Mouse (Mus musculus) layer of hippocampus, postnatal 14 days (tissue): Measurements from ENCODE around the gene Urad. TPM values are rescaled to one million over a fixed set of nuclear protein-coding genes. Genes with fewer than 3 reads are reported as not detected.

Experiments used
- DNase-seq, 2 experiments: peaks; one replicate each; pipeline ENCODE4 v3.0.0; 2021 to 2022; ENCODE audit warnings: low spot score in 2 of 2, mixed read lengths in 1 of 2
- total RNA-seq, 2 experiments: library from RNA; stranded (reverse); gene quantifications; 2 replicates each; pipeline ENCODE4 v1.2.3; 2021

The Urad gene
- total RNA-seq, 2 experiments from 2014 or later, result not detected

DNA sequence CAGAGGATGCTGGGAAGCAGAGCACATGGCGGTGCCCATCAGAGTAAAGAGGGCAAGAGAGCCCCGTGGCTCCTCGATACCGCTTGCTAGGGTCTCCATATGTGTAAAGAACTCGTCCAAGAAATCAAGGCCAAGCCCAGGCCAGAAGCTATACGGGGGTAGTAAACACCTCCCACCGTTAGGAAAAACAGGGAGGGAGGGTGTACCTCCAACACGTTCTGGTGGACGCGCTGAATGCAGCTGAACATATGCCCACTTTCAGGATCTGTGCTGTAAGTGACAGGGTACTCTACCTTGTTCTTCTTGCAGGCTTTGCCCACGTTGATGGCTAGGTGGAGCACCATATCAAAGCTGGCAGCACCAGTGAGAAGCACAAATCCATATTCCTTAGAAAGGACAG is 3.7 kb upstream of the Urad start:
- DNase-seq, result no peak

DNA sequence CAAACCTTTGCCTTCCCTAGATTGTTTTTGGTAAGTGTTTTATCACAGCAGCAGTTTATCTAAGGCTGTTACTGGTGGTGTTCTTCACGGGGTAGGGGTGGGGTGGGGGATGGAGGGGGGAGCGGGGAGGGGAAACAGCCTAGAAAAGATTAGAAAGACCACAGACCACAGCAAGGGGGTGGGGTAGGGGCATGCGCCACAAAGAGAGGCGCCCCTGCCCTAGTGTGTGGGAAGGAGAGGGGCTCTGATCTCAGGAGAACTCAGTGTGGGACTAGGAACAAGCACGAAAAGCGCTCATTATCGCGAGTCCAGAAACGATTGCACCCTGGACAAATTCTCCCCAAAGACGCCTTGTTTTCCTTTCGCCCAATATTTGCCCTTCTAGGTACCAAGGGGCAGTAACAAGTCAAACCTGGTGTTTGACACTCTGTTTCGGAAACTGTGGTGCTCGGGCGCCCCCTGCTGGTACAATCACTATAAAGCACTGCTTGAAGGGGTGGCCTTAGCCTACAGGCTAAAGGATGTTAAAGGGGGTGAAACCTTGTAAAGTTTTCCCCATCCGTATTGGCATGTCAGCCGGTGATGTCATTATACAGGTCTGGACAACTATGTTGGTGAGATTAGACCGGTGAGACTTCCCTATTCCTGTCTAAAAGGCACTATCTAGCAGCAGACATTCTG is 1.1 kb upstream of the Urad start:
- peak; percentile 39 to 55 for DNase-seq

DNA sequence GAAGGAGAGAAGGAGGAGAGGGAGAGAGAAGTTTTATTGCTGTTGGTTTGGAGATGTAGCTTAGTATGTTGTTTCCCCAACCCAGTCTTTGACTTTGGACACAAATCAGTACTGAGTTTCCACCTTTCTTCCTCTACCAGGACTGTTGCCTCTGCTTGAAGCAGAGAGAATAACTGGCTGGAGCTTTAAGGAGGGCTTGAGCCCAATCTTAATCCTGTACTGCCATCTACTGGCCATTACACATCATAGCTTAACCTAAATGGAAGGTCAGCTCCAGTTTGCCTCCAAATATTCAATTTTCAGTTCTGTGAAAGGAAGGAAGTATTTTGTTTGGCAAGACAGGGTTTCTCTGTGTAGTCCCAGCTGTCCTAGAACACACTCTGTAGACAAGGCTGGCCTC is 2.6 kb downstream of the Urad start:
- peak in 1 of 2 experiments; percentile 64 for DNase-seq

DNA sequence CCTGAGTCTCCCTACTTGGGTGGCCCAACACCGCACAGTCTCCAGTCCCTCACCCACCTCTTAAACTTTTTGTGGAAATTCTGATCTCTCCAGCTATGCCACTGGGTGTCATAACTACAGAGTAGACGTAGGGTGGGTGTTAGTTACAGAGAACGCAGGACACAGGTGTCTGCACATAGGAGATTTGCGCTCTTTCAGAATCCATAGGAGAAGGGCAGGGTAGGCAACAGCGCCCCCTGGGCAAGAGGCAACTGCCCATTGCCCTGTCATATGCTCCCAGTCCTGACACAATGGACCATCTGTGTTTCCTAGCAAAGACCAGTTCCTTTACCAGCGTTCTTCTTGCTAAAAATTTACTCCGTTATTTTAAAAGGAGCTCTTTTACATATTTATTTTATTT is 4.2 kb downstream of the Urad start:
- no peak for DNase-seq

DNA sequence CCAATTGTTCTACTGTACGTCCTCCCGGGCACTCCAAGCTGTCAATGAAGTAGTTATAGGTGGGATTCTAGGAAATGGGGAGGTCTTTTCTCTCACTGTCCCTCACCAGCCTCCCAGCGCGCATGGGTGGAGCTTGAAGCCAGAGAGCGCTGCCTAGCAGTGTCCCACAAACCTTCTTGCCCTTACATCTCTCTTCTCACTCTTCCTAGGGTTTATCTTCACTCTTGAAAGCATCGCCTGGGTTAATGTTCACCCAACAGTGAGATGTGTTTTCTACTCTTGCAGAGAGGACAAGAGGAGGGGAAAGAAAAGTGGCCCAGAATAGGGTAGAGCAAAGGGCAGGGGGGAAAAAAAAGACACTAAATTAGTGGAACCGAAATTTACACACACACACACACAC is 4.9 kb downstream of the Urad start:
- no peak for DNase-seq

DNA sequence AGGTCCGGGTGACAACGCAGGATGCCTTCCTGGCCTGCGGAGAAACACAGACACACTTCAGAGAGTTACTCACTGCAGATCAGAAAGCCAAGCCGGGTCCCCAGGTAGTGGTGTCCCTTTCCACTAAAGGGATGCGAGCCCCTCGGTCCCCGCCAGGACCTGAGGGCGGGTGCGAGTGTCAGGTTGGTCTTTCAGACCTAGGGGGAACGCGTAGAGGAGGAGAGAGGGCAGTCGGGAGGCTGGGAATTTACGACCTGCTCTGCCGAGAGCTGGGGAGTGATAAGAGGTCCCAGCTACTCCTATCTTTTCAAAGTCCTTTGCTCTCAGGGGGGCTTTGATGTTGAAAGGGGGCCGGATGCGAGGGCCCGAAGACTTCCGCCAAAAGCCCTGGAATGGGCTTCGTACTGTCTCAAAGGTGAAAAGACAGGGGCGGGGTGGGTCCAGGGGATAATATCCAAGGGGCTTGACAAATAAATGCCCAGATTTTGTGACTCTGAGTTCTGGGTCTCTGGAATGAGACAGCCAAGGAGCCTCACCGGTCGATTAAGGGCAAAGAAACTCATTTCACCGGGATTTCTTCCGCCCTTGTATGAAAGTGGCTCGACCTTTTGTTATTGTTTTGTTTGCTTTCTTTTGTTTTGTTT is 6.7 kb downstream of the Urad start:
- DNase-seq, result no peak

DNA sequence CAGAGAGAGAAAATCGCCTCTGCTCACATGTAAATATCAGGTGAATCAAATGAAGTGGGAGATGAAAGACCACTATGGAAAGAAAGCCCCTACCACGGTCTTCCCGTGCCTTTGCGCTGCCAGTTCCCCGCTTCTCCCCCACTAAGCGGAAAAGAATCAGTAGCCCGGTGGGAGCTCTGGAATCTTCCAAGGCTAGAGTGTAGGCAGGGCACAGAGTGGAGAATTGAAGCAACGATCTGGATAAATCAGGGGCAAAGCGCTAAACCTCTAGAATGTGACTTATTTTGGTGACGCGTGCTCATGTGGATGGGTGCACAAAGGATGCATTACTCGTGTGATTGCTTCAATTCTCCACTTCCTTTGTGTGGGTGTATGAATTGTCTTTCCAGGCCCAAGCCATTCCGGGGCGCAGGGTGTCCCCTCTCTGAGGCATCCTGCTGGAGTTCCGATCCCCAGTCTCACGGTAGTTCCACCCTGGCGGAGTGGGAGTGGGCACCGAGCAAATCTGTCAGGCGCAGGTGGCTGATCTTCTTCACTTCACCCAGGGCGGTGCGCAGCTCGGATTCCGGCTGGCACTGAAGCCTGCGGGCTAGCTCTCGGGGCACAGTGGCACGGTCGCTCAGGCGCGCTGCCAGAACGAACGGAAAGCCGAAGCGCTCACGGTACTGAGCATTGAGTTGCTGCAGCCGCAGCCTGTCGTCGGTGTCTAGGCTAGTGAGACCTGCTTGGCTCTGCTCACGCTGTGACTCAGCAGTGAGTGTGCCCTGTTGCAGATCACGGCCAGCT is 7.4 kb downstream of the Urad start:
- DNase-seq, result no peak

DNA sequence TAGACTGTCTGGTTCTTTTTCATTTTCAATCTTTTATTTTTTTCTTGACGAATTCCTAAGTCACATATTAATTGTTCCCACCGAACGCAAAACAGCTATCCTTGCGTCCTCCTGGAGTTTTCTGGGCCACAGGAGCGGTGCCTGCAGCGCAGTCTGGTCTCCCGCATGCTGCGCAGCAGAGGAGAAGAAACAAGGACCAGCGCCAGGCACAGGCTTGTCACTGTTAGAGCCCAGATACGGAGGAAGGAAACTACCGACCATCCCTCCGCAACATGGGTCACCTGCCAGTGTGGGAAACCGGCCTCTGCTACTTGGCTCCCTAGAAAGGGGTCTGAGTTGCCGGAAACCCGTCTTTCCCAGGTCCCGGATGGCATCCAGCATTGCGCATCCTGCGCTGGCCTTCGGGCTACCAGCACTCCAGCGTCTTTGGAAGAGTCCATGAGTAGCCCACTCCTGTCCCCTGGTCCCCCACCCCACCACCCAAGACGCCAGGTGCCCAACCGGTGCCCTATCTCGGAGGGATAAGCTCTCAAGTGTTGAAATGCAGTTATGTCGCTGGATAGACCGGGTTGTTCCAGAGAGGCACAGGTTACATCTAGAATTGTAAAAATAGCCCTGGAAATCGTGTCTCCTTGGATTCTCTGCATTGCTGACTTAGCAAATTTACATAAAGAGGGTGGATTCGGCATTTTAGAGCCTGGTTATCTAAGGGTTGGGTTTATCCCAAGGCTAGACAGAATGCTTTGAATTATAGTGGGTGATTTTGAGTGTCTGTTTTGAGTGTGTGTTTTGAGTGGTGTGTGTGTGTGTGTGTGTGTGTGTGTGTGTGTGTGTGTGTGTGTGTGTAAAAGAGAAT is 9.2 kb downstream of the Urad start:
- DNase-seq, result no peak

DNA sequence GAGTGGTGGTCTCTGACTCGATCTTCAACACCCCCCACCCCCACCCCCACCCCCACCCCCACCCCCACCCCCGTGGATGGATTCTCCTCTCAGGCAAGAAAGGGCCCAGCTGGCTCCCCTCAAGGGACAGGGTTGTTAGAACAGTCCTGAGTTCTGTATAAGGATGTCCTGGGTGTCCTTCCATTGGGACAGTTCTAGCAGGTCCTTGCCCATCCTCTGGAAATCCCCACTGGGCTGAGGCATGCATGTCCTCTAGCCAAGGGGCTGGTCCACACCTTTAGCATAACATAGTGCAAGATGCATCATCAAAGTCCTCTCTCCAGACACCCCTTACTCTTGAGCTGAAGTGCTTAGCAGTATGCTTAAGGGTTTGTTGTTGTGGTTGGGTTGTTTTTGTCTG is 12.5 kb downstream of the Urad start:
- DNase-seq, result no peak

DNA sequence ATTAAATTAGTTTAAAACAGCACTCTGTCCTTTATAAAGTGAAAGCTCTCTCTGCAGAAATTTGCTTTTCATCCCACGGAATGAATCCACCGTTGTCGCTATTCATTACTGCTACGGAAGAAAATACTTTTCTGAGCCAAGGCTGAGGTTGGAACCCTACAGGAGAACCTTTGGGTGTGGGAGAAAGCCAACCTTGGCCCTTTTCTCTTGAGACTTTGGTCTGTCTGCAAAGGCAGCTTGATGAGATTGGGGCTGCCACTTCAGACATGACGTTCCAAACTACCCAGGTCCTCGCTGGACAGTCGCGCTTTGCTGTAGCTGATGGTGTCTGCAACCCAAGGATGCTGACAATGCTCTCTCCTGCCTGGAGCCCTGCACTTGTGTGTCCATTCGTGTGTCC is 13.8 kb downstream of the Urad start:
- DNase-seq, result no peak

DNA sequence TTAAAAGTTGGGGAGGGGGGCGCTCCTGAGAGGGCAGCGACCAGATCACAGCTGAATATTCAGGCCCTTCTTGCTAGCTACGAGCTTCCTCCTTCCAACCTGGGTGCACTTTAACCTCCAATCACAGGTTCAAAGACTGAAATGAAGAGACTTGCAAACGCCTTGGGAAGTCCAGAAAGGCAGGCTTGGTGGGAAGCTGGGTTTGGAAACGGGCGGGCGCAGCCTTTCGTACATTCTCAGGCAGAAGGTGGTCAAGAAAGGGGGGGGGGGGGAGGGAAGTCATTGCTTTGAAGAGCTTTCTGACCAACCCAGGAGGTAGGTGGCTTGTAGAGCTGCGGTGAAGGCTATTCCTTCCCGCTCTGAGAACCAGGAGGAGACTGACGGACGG is 14.8 kb downstream of the Urad start:
- no peak for DNase-seq

DNA sequence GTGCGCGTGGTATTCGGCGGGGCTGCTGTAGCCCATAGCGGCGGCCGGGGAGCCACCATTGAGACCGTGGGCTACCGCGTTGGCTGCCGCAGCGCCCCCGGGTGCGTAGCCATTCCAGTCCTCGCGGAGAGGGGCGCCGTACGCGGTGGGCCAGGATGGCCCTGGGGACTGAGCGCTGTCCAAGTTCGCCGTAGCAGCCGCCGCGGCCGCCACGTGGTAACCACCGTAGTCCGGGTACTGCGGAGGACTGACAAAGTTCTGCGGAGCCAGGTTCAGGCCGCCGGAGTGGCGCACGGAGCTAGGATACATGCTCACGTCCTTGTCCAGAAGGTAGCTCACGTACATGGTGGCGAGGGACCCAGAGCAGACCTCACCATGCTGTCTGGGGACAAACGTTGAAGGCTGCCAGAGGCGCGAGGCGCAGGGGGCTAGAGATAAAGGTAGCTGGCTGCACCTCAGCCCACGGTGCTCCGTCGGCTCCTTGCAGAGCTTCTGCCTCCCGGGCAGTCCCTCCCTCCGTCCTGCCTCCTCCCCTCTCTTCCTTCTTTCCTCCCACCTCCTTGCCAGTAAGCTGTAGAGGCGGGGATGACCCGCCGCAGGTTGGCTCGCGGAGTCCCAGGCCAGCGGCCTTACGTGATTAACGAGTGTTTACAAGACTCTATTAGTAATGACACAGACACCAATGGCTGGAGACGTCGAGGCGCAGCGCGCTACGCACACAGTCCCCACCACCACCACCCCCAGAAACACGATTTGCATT is 15.4 kb downstream of the Urad start, which contains the start of gene Cdx2:
Gene Cdx2 (minus strand): TSS at position 633 of the 760 bp plus-strand sequence.
- DNase-seq, result no peak

DNA sequence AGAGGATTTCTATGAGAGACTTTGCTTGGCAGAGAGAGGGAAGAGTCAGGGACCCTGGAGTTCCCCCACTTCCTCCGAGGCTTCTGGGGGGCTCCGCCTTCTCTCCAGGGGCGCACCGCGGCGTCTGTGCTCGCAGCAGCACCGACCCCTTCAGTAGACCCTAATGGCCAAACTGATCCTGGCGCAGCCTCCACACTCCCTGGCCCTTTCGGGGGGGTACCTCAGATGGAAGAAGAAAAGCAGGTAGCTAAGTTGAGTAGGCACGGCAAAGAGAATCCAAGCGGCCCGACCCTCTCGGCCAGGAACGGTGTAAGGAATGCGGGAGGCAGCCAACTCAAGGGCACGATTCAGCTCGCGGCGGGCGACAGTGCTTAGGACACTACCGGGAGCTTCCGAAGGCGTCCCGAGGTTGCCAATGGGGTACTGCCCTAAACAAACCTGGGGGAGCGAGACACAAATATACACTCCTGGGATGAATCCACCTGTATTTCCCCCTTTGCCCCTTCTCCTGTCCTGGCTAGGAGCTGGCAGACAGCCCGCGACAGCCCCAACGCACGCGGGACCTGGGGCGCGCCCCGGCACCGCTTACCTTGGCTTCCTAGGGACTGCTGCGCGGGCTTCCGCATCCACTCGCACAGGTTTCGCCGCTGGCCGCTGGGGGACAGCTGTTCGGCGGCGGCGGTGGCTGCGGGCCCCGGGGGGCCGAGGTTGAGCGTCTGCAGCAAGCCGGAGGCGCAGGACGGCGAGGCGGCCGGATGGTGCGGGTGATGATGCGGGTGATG is 16.2 kb downstream of the Urad start:
- no peak for DNase-seq

DNA sequence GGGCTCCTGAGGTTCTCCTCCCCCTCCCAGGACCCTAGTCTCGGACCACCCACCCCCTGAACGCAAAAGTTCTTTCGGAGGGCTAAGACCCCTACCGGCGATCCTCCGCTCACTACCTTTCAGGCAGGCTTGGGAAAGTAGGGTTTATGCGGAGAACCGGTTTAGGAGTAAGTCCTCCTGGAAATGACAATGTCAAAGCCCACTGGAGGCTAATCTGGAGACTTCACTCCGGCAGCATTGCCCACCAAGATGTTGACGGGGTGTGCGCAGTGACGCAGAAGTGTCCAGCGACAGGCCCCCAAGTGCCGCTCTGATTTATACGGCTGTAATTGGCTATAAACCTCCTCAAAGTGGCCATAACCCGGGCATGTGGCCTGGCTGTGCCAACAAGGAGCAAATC is 17.1 kb downstream of the Urad start:
- DNase-seq, result no peak

DNA sequence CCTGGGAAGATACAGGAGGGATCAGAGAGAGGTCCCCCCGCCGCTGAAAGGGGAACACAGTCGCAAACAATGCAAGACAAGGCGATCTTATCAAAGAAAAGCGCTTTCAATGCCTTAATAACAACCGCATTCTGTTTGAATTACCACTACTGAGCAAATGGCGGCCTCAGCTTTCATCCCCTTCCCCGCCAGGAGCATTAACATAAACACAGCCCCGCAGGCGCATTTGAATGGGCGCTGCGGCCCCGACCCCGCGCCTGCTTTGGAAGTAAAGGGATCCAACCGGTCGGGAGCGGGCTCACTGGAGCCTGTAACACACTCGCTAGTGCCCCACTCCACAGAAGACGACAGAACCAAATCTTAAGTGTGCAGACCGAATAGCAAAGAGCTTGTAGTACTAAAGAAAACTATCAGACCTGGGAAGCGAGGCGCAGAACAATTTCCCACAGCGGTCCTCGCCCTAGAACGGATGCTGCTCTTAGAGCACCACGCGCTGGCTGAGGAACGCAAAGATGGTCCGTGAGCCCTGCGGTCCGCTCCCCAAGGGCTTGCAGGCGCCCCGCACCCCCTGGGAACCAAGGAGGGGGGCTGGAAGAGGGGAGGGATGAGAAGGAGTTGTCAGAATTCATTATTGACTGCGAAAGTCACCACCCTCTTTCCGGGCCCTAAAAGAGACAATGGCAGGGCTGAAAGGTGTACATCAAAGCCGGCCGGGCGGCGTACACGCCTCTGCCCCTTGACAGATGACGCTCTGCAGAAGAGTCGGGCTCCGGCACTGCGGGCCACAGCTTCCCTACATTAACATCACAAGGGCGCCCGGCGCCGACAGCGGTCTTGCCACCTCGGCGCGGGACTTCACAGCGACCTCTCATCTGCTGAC is 17.7 kb downstream of the Urad start:
- no peak for DNase-seq

DNA sequence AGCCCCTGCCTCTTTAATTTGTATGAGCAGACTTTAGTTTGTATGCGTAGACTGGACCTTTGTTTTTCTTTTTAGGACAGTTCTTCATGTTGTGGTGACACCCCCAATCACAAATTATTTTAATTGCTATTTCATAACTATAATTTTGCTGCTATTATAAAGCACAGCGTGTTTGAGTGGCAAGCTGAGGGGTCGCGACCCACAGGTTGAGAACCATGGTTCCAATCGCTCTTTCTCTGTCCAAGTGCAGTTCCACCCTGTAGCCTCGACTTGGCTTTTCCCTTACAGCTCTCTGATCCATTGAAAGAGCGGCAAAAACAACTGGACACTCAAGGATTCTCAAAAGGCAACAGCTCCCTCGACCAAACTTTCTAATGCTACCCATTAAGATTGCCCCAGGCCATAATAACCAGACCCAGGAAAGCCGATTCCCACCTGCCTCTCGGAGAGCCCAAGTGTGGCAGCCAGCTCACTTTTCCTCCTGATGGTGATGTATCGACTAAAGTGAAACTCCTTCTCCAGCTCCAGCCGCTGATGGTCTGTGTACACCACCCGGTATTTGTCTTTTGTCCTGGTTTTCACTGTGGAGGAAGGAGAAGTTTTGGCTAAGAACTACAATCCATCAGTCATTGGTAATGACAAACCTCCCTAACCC is 19.4 kb downstream of the Urad start:
- DNase-seq, result no peak

DNA sequence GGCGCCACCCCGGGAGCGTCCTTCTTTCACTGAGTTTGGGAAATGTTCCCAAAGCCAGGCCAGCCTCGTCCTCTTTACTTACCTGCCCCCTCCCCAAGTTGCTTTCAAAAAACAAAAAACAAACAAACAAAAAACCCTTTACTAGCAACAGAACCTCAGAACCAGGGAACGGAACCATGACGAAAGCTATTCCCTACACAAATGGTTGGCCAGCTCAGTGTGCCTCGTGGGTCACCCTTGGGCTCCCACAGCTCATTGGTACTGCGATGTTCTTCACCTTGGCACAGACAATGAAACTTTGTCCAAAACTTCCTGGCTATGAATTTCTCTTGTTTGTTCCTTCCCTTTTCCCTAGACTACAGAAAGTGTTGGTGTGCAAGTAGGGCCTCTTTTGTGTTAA is 20.1 kb downstream of the Urad start:
- no peak for DNase-seq

DNA sequence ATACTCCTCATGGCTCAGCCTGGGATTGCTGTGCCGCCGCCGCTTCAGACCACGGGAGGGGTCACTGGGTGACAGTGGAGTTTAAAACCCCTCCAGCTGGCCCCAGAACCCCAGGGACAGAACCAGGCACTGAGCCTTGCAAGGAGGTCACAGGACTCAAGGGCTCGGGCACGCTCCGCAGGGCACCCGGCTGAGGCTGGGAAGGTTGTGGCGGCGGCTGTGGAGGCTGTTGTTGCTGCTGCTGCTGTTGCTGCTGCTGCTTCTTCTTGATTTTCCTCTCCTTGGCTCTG is 20.5 kb downstream of the Urad start:
- DNase-seq, result no peak
